ENCODE assay signal across 10 mouse cellular contexts in genomic region chr19:32501414-32501813, GRCm38 (mm10). TPM values are rescaled to one million over a fixed set of nuclear protein-coding genes. Genes with fewer than 3 reads are reported as not detected.
DNase-seq lines count a peak whose midpoint lies in the region; ATAC-seq and TF ChIP-seq lines count a peak whose summit lies in the region.
"Had no signal": no experiment of that assay in that cellular context is flagged by ENCODE, and none has a peak within 500 bp of the region (broad histone marks: within the 10 kb centered on the region; RNA-seq: fewer than 3 reads in every experiment).

No protein-coding gene starts in this region.

- no peak overlapping the region for H3K27ac ChIP-seq in hindbrain, embryonic 11.5 days (ENCODE audit: low read depth, low read length)
- no peak overlapping the region for H3K27ac ChIP-seq in hindbrain, embryonic 10.5 days
- no peak overlapping the region for H3K27ac ChIP-seq in midbrain, embryonic 12.5 days (replicated peaks)
- H3K27ac ChIP-seq: stomach, embryonic 15.5 days had no signal

- peak; percentile 19 for DNase-seq in hindbrain, embryonic 11.5 days (ENCODE audit: low spot score)
- DNase-seq in hindbrain, embryonic 10.5 days (ENCODE audit: low spot score) = no peak
- DNase-seq in brain, embryonic 14.5 days (ENCODE audit: low read depth) = peak; percentile 47
- no peak for DNase-seq in urinary bladder, adult 2 months (ENCODE audit: low spot score)
- DNase-seq in left cerebral cortex, postnatal 36 days (ENCODE audit: low spot score in 2 of 2) = no peak
- no peak for DNase-seq in gastrocnemius, postnatal 10 days
- DNase-seq: adrenal gland, postnatal 10 days had no signal

- H3K9me3 ChIP-seq in hindbrain, embryonic 11.5 days (ENCODE audit: control insufficient read depth, low read length) = no peaks in the 10 kb centered on the region
- H3K9me3 ChIP-seq in hindbrain, embryonic 10.5 days = no peaks in the 10 kb centered on the region
- no peaks in the 10 kb centered on the region for H3K9me3 ChIP-seq in E14TG2a.4 (ENCODE audit: low read length)
- H3K9me3 ChIP-seq in midbrain, embryonic 12.5 days = no peaks in the 10 kb centered on the region
- H3K9me3 ChIP-seq: stomach, embryonic 15.5 days had no signal

- ATAC-seq in hindbrain, embryonic 11.5 days (ENCODE audit: low FRiP score) = 0 out of 2 replicates have a peak, but pooled peaks have one; percentile 33
- 0 out of 2 replicates have a peak, but pooled peaks have one; percentile 6 for ATAC-seq in midbrain, embryonic 12.5 days (ENCODE audit: low FRiP score, low read depth)

- peak; percentile 74 for TF ChIP-seq CTCF in E14TG2a.4 (conservative IDR thresholded peaks at IDR 0.05; ENCODE audit: low read length)
- 0 out of 2 replicates have a peak, but pooled peaks have one; percentile 16 for TF ChIP-seq CTCF in brain, embryonic 14.5 days (IDR thresholded peaks at IDR 0.05; ENCODE audit: borderline replicate concordance, extremely low read depth, insufficient read depth, insufficient read length)

- no peaks in the 10 kb centered on the region for H3K27me3 ChIP-seq in hindbrain, embryonic 11.5 days (ENCODE audit: control insufficient read depth, insufficient read depth, low read length)
- H3K27me3 ChIP-seq in hindbrain, embryonic 10.5 days (ENCODE audit: insufficient read depth, poor library complexity, severe bottlenecking) = no peaks in the 10 kb centered on the region
- H3K27me3 ChIP-seq in E14TG2a.4 (ENCODE audit: insufficient read depth, low read length) = no peaks in the 10 kb centered on the region
- no peaks in the 10 kb centered on the region for H3K27me3 ChIP-seq in midbrain, embryonic 12.5 days
- H3K27me3 ChIP-seq: stomach, embryonic 15.5 days had no signal

- 90% methylated on average over 6 of the region's 6 CpGs for WGBS in hindbrain, embryonic 11.5 days
- 91% methylated on average over 6 of the region's 6 CpGs for WGBS in hindbrain, embryonic 10.5 days
- WGBS in midbrain, embryonic 12.5 days = 83% methylated on average over 6 of the region's 6 CpGs

- H3K4me3 ChIP-seq in hindbrain, embryonic 11.5 days (ENCODE audit: low read depth, low read length) = no peak overlapping the region
- H3K4me3 ChIP-seq in hindbrain, embryonic 10.5 days = no peak overlapping the region
- H3K4me3 ChIP-seq in E14TG2a.4 (replicated peaks; ENCODE audit: low read length) = no peak overlapping the region
- no peak overlapping the region for H3K4me3 ChIP-seq in midbrain, embryonic 12.5 days
- H3K4me3 ChIP-seq: stomach, embryonic 15.5 days had no signal

- H3K36me3 ChIP-seq in hindbrain, embryonic 11.5 days (ENCODE audit: control insufficient read depth, insufficient read depth, low read length) = 0 out of 2 replicates have a peak, but pooled peaks cover 3% of the 10 kb centered on the region
- H3K36me3 ChIP-seq in hindbrain, embryonic 10.5 days = peaks cover 75% of the 10 kb centered on the region
- peaks cover 46% of the 10 kb centered on the region for H3K36me3 ChIP-seq in E14TG2a.4 (ENCODE audit: insufficient read depth, low read length)
- H3K36me3 ChIP-seq in midbrain, embryonic 12.5 days = peaks cover 21% of the 10 kb centered on the region

- intact Hi-C loops in left cerebral cortex, postnatal 36 days (cut with DNase I) = loop anchor here (5.0 kb wide), 1 partner anchor 191 kb away; no protein-coding TSS in a partner anchor

- no peak overlapping the region for H3K4me2 ChIP-seq in hindbrain, embryonic 11.5 days (replicated peaks; ENCODE audit: low read depth, low read length)
- no peak overlapping the region for H3K4me2 ChIP-seq in midbrain, embryonic 12.5 days (replicated peaks)
- H3K4me2 ChIP-seq: stomach, embryonic 15.5 days had no signal

- no peaks in the 10 kb centered on the region for H3K4me1 ChIP-seq in hindbrain, embryonic 11.5 days (replicated peaks; ENCODE audit: control insufficient read depth, insufficient read depth, low read length)
- no peaks in the 10 kb centered on the region for H3K4me1 ChIP-seq in hindbrain, embryonic 10.5 days (replicated peaks)
- no peaks in the 10 kb centered on the region for H3K4me1 ChIP-seq in E14TG2a.4 (replicated peaks; ENCODE audit: low read depth, low read length)
- no peaks in the 10 kb centered on the region for H3K4me1 ChIP-seq in midbrain, embryonic 12.5 days
- H3K4me1 ChIP-seq: stomach, embryonic 15.5 days had no signal

- no peak overlapping the region for H3K9ac ChIP-seq in hindbrain, embryonic 11.5 days (ENCODE audit: low read depth, low read length)
- H3K9ac ChIP-seq in midbrain, embryonic 12.5 days (replicated peaks) = no peak overlapping the region
- H3K9ac ChIP-seq: stomach, embryonic 15.5 days had no signal

- TF ChIP-seq POLR2A in brain, embryonic 14.5 days (IDR thresholded peaks at IDR 0.05; ENCODE audit: borderline replicate concordance, extremely low read depth, insufficient read depth, insufficient read length, poor library complexity, severe bottlenecking) = no peak

RNA-seq across cellular contexts. Expression of gene Minpp1, which starts 15.8 kb away (rescaled TPM):
- 64.8 and 68.8 TPM in 2 replicates for polyA plus RNA-seq in hindbrain, embryonic 11.5 days (2014; fragmentation: Nextera tagmentation; extraction: Ambion mirVana)
- 64.0 and 73.0 TPM in 2 replicates for polyA plus RNA-seq in hindbrain, embryonic 10.5 days (2016; fragmentation: Nextera tagmentation; extraction: Ambion mirVana)
- polyA plus RNA-seq in brain, embryonic 14.5 days (2012; rRNA removed) = 37.4 and 41.5 TPM in 2 replicates
- 65.9 and 70.4 TPM in 2 replicates for polyA plus RNA-seq in midbrain, embryonic 12.5 days (2016; fragmentation: Nextera tagmentation; extraction: Ambion mirVana)
- 16.5 and 16.9 TPM in 2 replicates for polyA plus RNA-seq in urinary bladder, adult 2 months (2012; rRNA removed)
- 10 to 100 TPM; 68.4 to 73.9 TPM for total RNA-seq in left cerebral cortex, postnatal 36 days (2021)
- 10 to 100 TPM; 23.0 to 25.6 TPM for total RNA-seq in gastrocnemius, postnatal 10 days (2021)

RNA-seq across cellular contexts. Expression of gene Rpl9-ps6, which starts 35.0 kb away (rescaled TPM):
- 76.8 and 85.8 TPM in 2 replicates for polyA plus RNA-seq in hindbrain, embryonic 11.5 days (2014; fragmentation: Nextera tagmentation; extraction: Ambion mirVana)
- 54.2 and 59.2 TPM in 2 replicates for polyA plus RNA-seq in hindbrain, embryonic 10.5 days (2016; fragmentation: Nextera tagmentation; extraction: Ambion mirVana)
- polyA plus RNA-seq in brain, embryonic 14.5 days (2012; rRNA removed) = 24.7 and 33.5 TPM in 2 replicates
- 70.5 and 72.3 TPM in 2 replicates for polyA plus RNA-seq in midbrain, embryonic 12.5 days (2016; fragmentation: Nextera tagmentation; extraction: Ambion mirVana)
- polyA plus RNA-seq in urinary bladder, adult 2 months (2012; rRNA removed) = 92.1 and 112 TPM in 2 replicates
- total RNA-seq in left cerebral cortex, postnatal 36 days (2021) = 10 to 100 TPM; 23.2 to 46.0 TPM
- 10 to 100 TPM; 43.7 to 46.4 TPM for total RNA-seq in gastrocnemius, postnatal 10 days (2021)

Comparison
In these comparisons a context has a peak if more than half of its experiments do, and no peak if none do; other contexts are left out.
1. DNase-seq: peak in hindbrain, embryonic 11.5 days (single experiment) and brain, embryonic 14.5 days (single experiment); none in hindbrain, embryonic 10.5 days (single experiment), urinary bladder, adult 2 months (single experiment), left cerebral cortex, postnatal 36 days (0 of 2) and gastrocnemius, postnatal 10 days (single experiment).